Mouse (Mus musculus) skeletal muscle tissue, adult 2 months (tissue): ENCODE data around the gene Fbxo34.
"Not testable (repeated sequence)": the region's sequence is repeated elsewhere in the genome, so short reads cannot be mapped to it uniquely, and the experiment has no call there.

Experiments
- DNase-seq: peaks from one replicate; pipeline ENCODE4 v3.0.0-alpha.2; 2012; ENCODE audit warnings: low read depth, low spot score

The Fbxo34 gene

GRCm38 (mm10) chr14:47560714-47561113 lies 110.5 kb downstream of the Fbxo34 start:
- no peak for DNase-seq

- no peak for DNase-seq
Measured at GRCm38 (mm10) chr14:47562530-47562929, 112.3 kb downstream of the Fbxo34 start.

- DNase-seq: no peak
Measured at GRCm38 (mm10) chr14:47563106-47563505, 112.9 kb downstream of the Fbxo34 start.

GRCm38 (mm10) chr14:47567962-47568652 lies 117.9 kb downstream of the Fbxo34 start:
- peak; percentile 96 for DNase-seq

GRCm38 (mm10) chr14:47570549-47570948 lies 120.3 kb downstream of the Fbxo34 start, which contains the start of gene Atg14:
Gene Atg14 (minus strand): TSS chr14:47570649.
- not testable (repeated sequence) for DNase-seq

- no peak for DNase-seq
Measured at GRCm38 (mm10) chr14:47572707-47573106, 122.5 kb downstream of the Fbxo34 start.

- no peak for DNase-seq
Measured at GRCm38 (mm10) chr14:47574721-47575120, 124.5 kb downstream of the Fbxo34 start.

GRCm38 (mm10) chr14:47576687-47577086 lies 126.5 kb downstream of the Fbxo34 start:
- DNase-seq: no peak

- no peak for DNase-seq
Measured at GRCm38 (mm10) chr14:47578086-47578485, 127.9 kb downstream of the Fbxo34 start.

GRCm38 (mm10) chr14:47581280-47581679 lies 131.1 kb downstream of the Fbxo34 start:
- DNase-seq: no peak
